Mouse (Mus musculus) forelimb bud, embryonic 11.5 days (tissue): ENCODE measurements around the gene Cep19.
"Not testable (repeated sequence)": the region's sequence is repeated elsewhere in the genome, so short reads cannot be mapped to it uniquely, and the experiment has no call there.

ENCODE experiments used
- DNase-seq: peaks from one replicate; pipeline ENCODE4 v3.0.0-alpha.2; 2012; ENCODE audit warnings: low read depth, low spot score

Cep19 gene

GRCm38 (mm10) chr16:32099638-32100150 is at the start of gene Cep19, which contains the start of gene Pigx:
Gene Cep19, plus strand, starts transcription at chr16:32099800.
Gene Pigx, minus strand, starts transcription at chr16:32099740.
- peak; percentile 94 for DNase-seq

GRCm38 (mm10) chr16:32058817-32059216 is 40.8 kb upstream of the Cep19 start:
- no peak for DNase-seq

GRCm38 (mm10) chr16:32059840-32060523 is 39.6 kb upstream of the Cep19 start:
- no peak for DNase-seq

- no peak for DNase-seq
Observed at GRCm38 (mm10) chr16:32062226-32062625, 37.4 kb upstream of the Cep19 start.

GRCm38 (mm10) chr16:32063900-32064299 is 35.7 kb upstream of the Cep19 start:
- DNase-seq = no peak

- DNase-seq = no peak
Observed at GRCm38 (mm10) chr16:32066899-32067298, 32.7 kb upstream of the Cep19 start.

- DNase-seq = no peak
Observed at GRCm38 (mm10) chr16:32068389-32069300, 31.0 kb upstream of the Cep19 start.

GRCm38 (mm10) chr16:32070070-32070469 is 29.5 kb upstream of the Cep19 start:
- DNase-seq = not testable (repeated sequence)

GRCm38 (mm10) chr16:32075762-32076161 is 23.8 kb upstream of the Cep19 start:
- no peak for DNase-seq

GRCm38 (mm10) chr16:32076406-32076805 is 23.2 kb upstream of the Cep19 start:
- no peak for DNase-seq

GRCm38 (mm10) chr16:32077648-32078407 is 21.8 kb upstream of the Cep19 start:
- DNase-seq = no peak

GRCm38 (mm10) chr16:32078408-32078990 is 21.1 kb upstream of the Cep19 start:
- peak; percentile 62 for DNase-seq

- DNase-seq = peak; percentile 74
Observed at GRCm38 (mm10) chr16:32078991-32079511, 20.5 kb upstream of the Cep19 start, which contains the start of gene Pak2. Gene Pak2, minus strand, starts transcription at chr16:32079342.

- no peak for DNase-seq
Observed at GRCm38 (mm10) chr16:32087629-32088443, 11.8 kb upstream of the Cep19 start.

- DNase-seq = no peak
Observed at GRCm38 (mm10) chr16:32091466-32091865, 8.1 kb upstream of the Cep19 start.

GRCm38 (mm10) chr16:32097757-32098156 is 1.8 kb upstream of the Cep19 start:
- DNase-seq = not testable (repeated sequence)

GRCm38 (mm10) chr16:32098897-32099637 is 533 bp upstream of the Cep19 start:
- DNase-seq = no peak

- no peak for DNase-seq
Observed at GRCm38 (mm10) chr16:32102295-32102694, 2.7 kb downstream of the Cep19 start.

GRCm38 (mm10) chr16:32105698-32106097 is 6.1 kb downstream of the Cep19 start:
- DNase-seq = no peak
